Mouse (Mus musculus): ENCODE results near the gene Gm13276. TPM values are rescaled to one million over a fixed set of nuclear protein-coding genes. Genes with fewer than 3 reads are reported as not detected.
"Not testable (repeated sequence)": the region's sequence is repeated elsewhere in the genome, so short reads cannot be mapped to it uniquely, and the experiment has no call there.

Gm13276 gene
- polyA plus RNA-seq, 1 experiment from 2014 or later, result 0.30 TPM

DNA sequence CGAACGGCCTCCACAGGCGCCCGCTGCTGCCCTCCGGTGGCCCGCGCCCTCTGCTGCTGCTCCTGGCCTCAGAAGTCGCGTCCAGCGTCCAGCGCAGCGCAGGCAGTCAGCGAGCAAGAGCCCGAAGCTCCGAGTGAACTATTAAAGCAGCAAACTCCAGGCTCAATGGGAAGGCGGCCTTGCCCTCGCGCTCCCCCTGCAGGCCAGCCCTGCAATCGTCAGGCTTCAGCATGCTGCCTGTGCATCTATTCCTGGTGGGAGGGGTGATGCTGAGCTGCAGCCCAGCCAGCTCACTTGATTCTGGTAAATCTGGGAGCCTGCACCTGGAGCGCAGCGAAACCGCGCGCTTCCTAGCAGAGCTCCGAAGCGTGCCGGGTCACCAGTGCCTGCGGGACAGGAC is 2.9 kb downstream of the Gm13276 start, which contains the start of gene Gm13277:
Gm13277 (plus strand) TSS at position 231 of the 400 bp plus-strand sequence.
- H3K9me3 ChIP-seq (ENCODE audit: low read length); H3K36me3 ChIP-seq (ENCODE audit: insufficient read depth, low read length); H3K4me1 ChIP-seq (ENCODE audit: insufficient read depth, low read depth, low read length); H3K27me3 ChIP-seq (replicated peaks; ENCODE audit: insufficient read depth, low read length); ATAC-seq; H3K4me2 ChIP-seq (replicated peaks; ENCODE audit: low read depth, low read length); H3K27ac ChIP-seq (ENCODE audit: low read length); H3K9ac ChIP-seq (replicated peaks; ENCODE audit: low read depth); H3K4me3 ChIP-seq (ENCODE audit: low read depth, low read length); DNase-seq (ENCODE audit: low spot score): not testable (repeated sequence)
- TF ChIP-seq CTCF (IDR thresholded peaks at IDR 0.05), result peak; percentile 60
- no CpG with 5 or more reads among the region's 28 CpGs for WGBS

- not testable (repeated sequence) for H3K9me3 ChIP-seq (ENCODE audit: low read length); H3K36me3 ChIP-seq (ENCODE audit: insufficient read depth, low read length); H3K9ac ChIP-seq (replicated peaks; ENCODE audit: low read depth); H3K4me1 ChIP-seq (ENCODE audit: insufficient read depth, low read depth, low read length); H3K4me2 ChIP-seq (replicated peaks; ENCODE audit: low read depth, low read length); ATAC-seq; H3K27ac ChIP-seq (ENCODE audit: low read length); DNase-seq (ENCODE audit: low spot score); H3K4me3 ChIP-seq (ENCODE audit: low read depth, low read length); H3K27me3 ChIP-seq (replicated peaks; ENCODE audit: insufficient read depth, low read length)
- no CpG with 5 or more reads among the region's 28 CpGs for WGBS
Observed at GRCm38 (mm10) chr4:88791250-88791649, 5.7 kb downstream of the Gm13276 start, which contains the start of gene Gm13278. Gene Gm13278, plus strand, starts transcription at chr4:88791550.

DNA sequence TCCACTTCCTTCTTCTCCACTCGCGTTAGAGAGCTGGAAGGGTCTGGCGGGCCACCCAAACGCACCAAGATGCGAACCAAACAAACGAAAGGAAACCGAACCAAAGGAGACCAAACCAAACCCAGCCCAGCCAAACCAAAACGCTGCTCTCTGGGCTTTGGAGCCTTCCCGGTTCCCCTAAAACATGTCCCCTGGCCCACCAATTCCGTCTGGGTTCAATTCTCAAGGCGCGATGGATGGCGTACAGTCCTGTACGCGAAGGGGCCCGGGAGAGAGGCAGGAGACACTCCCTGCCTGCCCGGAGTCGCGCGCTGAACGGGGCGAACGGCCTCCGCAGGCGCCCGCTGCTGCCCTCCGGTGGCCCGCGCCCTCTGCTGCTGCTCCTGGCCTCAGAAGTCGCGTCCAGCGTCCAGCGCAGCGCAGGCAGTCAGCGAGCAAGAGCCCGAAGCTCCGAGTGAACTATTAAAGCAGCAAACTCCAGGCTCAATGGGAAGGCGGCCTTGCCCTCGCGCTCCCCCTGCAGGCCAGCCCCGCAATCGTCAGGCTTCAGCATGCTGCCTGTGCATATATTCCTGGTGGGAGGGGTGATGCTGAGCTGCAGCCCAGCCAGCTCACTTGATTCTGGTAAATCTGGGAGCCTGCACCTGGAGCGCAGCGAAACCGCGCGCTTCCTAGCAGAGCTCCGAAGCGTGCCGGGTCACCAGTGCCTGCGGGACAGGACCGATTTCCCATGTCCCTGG is 8.6 kb downstream of the Gm13276 start, which contains the start of gene Gm13275:
Gm13275 (plus strand) TSS at position 552 of the 740 bp plus-strand sequence.
- H3K36me3 ChIP-seq (ENCODE audit: insufficient read depth, low read length); H3K9me3 ChIP-seq (ENCODE audit: low read length); ATAC-seq; H3K4me3 ChIP-seq (ENCODE audit: low read depth, low read length); H3K27me3 ChIP-seq (replicated peaks; ENCODE audit: insufficient read depth, low read length); DNase-seq (ENCODE audit: low spot score); H3K9ac ChIP-seq (replicated peaks; ENCODE audit: low read depth); H3K4me2 ChIP-seq (replicated peaks; ENCODE audit: low read depth, low read length); H3K4me1 ChIP-seq (ENCODE audit: insufficient read depth, low read depth, low read length); H3K27ac ChIP-seq (ENCODE audit: low read length): not testable (repeated sequence)
- WGBS, result 0% methylated on average over 6 of the region's 52 CpGs
- TF ChIP-seq CTCF (IDR thresholded peaks at IDR 0.05), result peak; percentile 49

- not testable (repeated sequence) for H3K9me3 ChIP-seq (ENCODE audit: low read length); H3K9ac ChIP-seq (replicated peaks; ENCODE audit: low read depth); H3K4me1 ChIP-seq (ENCODE audit: insufficient read depth, low read depth, low read length); DNase-seq (ENCODE audit: low spot score); H3K36me3 ChIP-seq (ENCODE audit: insufficient read depth, low read length); H3K4me2 ChIP-seq (replicated peaks; ENCODE audit: low read depth, low read length); H3K27ac ChIP-seq (ENCODE audit: low read length); H3K27me3 ChIP-seq (replicated peaks; ENCODE audit: insufficient read depth, low read length); H3K4me3 ChIP-seq (ENCODE audit: low read depth, low read length); ATAC-seq
- WGBS, result no CpG with 5 or more reads among the region's 28 CpGs
Observed at GRCm38 (mm10) chr4:88797097-88797496, 11.6 kb downstream of the Gm13276 start, which contains the start of gene Gm13279. Gene Gm13279, plus strand, starts transcription at chr4:88797397.

DNA sequence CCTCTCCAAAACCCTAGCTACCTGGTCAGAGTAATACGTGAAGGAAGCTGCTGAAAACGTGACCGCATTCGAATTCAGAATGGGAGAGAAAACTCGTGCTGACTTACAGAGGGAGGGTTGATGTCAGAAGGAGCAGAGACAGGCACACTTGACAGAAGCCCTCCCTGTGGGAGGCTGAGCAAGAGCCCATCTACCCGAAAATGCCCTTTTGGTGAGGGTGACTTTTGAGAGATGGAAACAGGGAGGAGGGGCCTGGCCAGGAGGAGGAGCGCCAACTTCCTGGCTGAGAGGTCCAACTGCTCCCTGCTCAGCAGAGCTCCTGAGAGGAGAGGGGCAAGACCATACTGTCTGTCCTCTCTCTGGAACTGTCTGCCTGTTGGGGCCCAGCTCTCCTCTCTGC is 13.9 kb downstream of the Gm13276 start, which contains the start of gene Gm13285:
Gm13285 (plus strand) TSS at position 301 of the 400 bp plus-strand sequence.
- not testable (repeated sequence) for H3K4me3 ChIP-seq (ENCODE audit: low read depth, low read length); DNase-seq (ENCODE audit: low spot score); H3K27me3 ChIP-seq (replicated peaks; ENCODE audit: insufficient read depth, low read length); H3K9ac ChIP-seq (replicated peaks; ENCODE audit: low read depth); H3K27ac ChIP-seq (ENCODE audit: low read length); H3K9me3 ChIP-seq (ENCODE audit: low read length); ATAC-seq; H3K4me1 ChIP-seq (ENCODE audit: insufficient read depth, low read depth, low read length); H3K4me2 ChIP-seq (replicated peaks; ENCODE audit: low read depth, low read length); H3K36me3 ChIP-seq (ENCODE audit: insufficient read depth, low read length)
- 14% methylated on average over 1 of the region's 7 CpGs for WGBS

DNA sequence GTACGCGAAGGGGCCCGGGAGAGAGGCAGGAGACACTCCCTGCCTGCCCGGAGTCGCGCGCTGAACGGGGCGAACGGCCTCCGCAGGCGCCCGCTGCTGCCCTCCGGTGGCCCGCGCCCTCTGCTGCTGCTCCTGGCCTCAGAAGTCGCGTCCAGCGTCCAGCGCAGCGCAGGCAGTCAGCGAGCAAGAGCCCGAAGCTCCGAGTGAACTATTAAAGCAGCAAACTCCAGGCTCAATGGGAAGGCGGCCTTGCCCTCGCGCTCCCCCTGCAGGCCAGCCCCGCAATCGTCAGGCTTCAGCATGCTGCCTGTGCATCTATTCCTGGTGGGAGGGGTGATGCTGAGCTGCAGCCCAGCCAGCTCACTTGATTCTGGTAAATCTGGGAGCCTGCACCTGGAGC is 17.4 kb downstream of the Gm13276 start, which contains the start of gene Gm13287:
Gm13287 (plus strand) TSS at position 301 of the 400 bp plus-strand sequence.
- not testable (repeated sequence) for H3K27me3 ChIP-seq (replicated peaks; ENCODE audit: insufficient read depth, low read length)

DNA sequence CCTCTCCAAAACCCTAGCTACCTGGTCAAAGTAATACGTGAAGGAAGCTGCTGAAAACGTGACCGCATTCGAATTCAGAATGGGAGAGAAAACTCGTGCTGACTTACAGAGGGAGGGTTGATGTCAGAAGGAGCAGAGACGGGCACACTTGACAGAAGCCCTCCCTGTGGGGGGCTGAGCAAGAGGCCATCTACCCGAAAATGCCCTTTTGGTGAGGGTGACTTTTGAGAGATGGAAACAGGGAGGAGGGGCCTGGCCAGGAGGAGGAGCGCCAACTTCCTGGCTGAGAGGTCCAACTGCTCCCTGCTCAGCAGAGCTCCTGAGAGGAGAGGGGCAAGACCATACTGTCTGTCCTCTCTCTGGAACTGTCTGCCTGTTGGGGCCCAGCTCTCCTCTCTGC is 19.7 kb downstream of the Gm13276 start, which contains the start of gene Gm13288:
Gm13288 (plus strand) TSS at position 301 of the 400 bp plus-strand sequence.
- DNase-seq (ENCODE audit: low spot score); H3K4me3 ChIP-seq (ENCODE audit: low read depth, low read length); H3K27me3 ChIP-seq (replicated peaks; ENCODE audit: insufficient read depth, low read length); H3K4me2 ChIP-seq (replicated peaks; ENCODE audit: low read depth, low read length); H3K9me3 ChIP-seq (ENCODE audit: low read length); H3K4me1 ChIP-seq (ENCODE audit: insufficient read depth, low read depth, low read length); ATAC-seq; H3K36me3 ChIP-seq (ENCODE audit: insufficient read depth, low read length); H3K9ac ChIP-seq (replicated peaks; ENCODE audit: low read depth); H3K27ac ChIP-seq (ENCODE audit: low read length): not testable (repeated sequence)
- no CpG with 5 or more reads among the region's 8 CpGs for WGBS

More for the DNA sequence above, 17.4 kb downstream of the Gm13276 start, which contains the start of gene Gm13287:
- not testable (repeated sequence) for H3K27ac ChIP-seq (ENCODE audit: low read length); ATAC-seq; H3K4me3 ChIP-seq (ENCODE audit: low read depth, low read length); H3K36me3 ChIP-seq (ENCODE audit: insufficient read depth, low read length); DNase-seq (ENCODE audit: low spot score); H3K9ac ChIP-seq (replicated peaks; ENCODE audit: low read depth); H3K4me1 ChIP-seq (ENCODE audit: insufficient read depth, low read depth, low read length); H3K4me2 ChIP-seq (replicated peaks; ENCODE audit: low read depth, low read length); H3K9me3 ChIP-seq (ENCODE audit: low read length)
- WGBS, result no CpG with 5 or more reads among the region's 29 CpGs
